Mouse (Mus musculus) forebrain, embryonic 12.5 days (tissue): ENCODE measurements around the gene Mthfd2l. TPM values are rescaled to one million over a fixed set of nuclear protein-coding genes. Genes with fewer than 3 reads are reported as not detected.
A peak's percentile ranks its signal among the peaks of the same experiment; 100 is the strongest.

Experiments
- ATAC-seq: fragments of 200-750 bp; cut with Nextera tagmentation; 2 replicates; pipeline ENCODE4 v1.8.0; 2017; ENCODE audit warnings: moderate TSS enrichment; ENCODE audit not compliant: low FRiP score
- H3K27ac ChIP-seq: fragments of 300-500 bp; sonication (generic); 2 replicates; pipeline ENCODE4 v1.5.1; 2016; ENCODE audit warnings: mild to moderate bottlenecking
- H3K27me3 ChIP-seq: fragments of 300-500 bp; sonication (generic); 2 replicates; pipeline ENCODE4 v1.6.1; 2016; ENCODE audit warnings: mild to moderate bottlenecking
- H3K36me3 ChIP-seq: fragments of 300-500 bp; sonication (generic); replicated peaks from 2 replicates; pipeline ENCODE4 v1.6.1; 2016; ENCODE audit warnings: mild to moderate bottlenecking
- H3K4me1 ChIP-seq: fragments of 300-500 bp; sonication (generic); 2 replicates; pipeline ENCODE4 v1.6.1; 2016
- H3K4me2 ChIP-seq: fragments of 300-500 bp; sonication (generic); 2 replicates; pipeline ENCODE4 v1.6.1; 2016; ENCODE audit warnings: mild to moderate bottlenecking, moderate library complexity
- H3K4me3 ChIP-seq: fragments of 300-500 bp; sonication (generic); replicated peaks from 2 replicates; pipeline ENCODE4 v1.5.1; 2016; ENCODE audit warnings: mild to moderate bottlenecking
- H3K9ac ChIP-seq: fragments of 300-500 bp; sonication (generic); 2 replicates; pipeline ENCODE4 v1.6.1; 2016; ENCODE audit warnings: mild to moderate bottlenecking
- H3K9me3 ChIP-seq: fragments of 300-500 bp; sonication (generic); 2 replicates; pipeline ENCODE4 v1.6.1; 2016
- WGBS: fragments of 180-500 bp; shearing (Covaris S2); methylation state at CpG from one replicate; pipeline ENCODE4 v1.1.7; 2016; 5-methylcytosine and 5-hydroxymethylcytosine counted together
- polyA plus RNA-seq: library from polyadenylated mRNA; unstranded; fragments of >200 nt; fragmentation: Nextera tagmentation; extraction: Ambion mirVana; gene quantifications from 2 replicates; pipeline ENCODE4 v1.2.1, GENCODE M21; 2016

Gene Mthfd2l
- polyA plus RNA-seq, 1 experiment from 2014 or later, result 96.0 TPM

GRCm38 (mm10) chr5:90902380-90903260 is 28.3 kb upstream of the Mthfd2l start:
- H3K27ac ChIP-seq, result no peak overlapping the region
- no peak overlapping the region for H3K9ac ChIP-seq
- no peaks in the 10 kb centered on the region for H3K9me3 ChIP-seq
- peak overlapping the region; percentile 38 for H3K4me3 ChIP-seq
- WGBS, result 15% methylated on average over 10 of the region's 10 CpGs
- peak overlapping the region; percentile 69 for H3K4me2 ChIP-seq
- H3K27me3 ChIP-seq, result peaks cover 19% of the 10 kb centered on the region
- 0 out of 2 replicates have a peak, but pooled peaks have one; percentile 32 for ATAC-seq
- no peaks in the 10 kb centered on the region for H3K36me3 ChIP-seq
- H3K4me1 ChIP-seq, result peaks cover 15% of the 10 kb centered on the region

DNA sequence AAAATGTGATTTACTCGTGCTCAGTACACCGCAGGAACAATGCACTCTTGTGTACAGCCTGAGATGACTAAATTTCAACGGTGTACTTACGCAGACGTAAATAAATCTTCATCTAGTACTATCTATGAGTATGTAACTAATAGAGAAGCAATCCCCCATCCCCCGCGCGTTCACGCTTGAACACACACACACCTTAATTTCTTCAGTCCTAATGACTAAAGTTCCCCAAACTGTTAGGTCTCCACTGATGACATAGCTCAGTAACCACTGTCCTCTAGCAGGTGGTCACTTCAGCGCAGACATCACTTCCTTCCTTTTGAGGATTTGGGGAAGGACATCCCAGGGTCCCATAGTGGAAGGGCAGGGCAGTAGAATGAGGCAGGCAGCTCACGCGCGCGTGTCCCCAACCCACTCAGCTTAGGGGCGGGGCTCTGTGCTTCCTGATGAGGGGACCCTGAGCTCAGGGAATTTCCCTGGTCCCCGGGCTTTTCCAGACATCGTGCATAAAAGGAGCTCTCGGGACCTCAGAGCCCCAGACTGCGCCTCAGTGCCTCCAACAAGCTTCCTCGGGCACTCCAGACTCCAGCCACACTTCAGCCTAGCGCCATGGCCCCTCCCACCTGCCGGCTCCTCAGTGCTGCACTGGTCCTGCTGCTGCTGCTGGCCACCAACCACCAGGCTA is 27.4 kb upstream of the Mthfd2l start, which contains the start of gene Cxcl2:
Cxcl2 (plus strand) TSS at position 533 of the 682 bp plus-strand sequence.
- H3K4me3 ChIP-seq, result peak within 1 kb of the TSS; percentile 38
- no peak within 1 kb of the TSS for H3K9ac ChIP-seq
- no peaks in the 10 kb centered on the region for H3K36me3 ChIP-seq
- 12% methylated on average over 22 of the region's 22 CpGs for WGBS
- peaks cover 15% of the 10 kb centered on the region for H3K4me1 ChIP-seq
- H3K9me3 ChIP-seq, result no peaks in the 10 kb centered on the region
- peak; percentile 63; the same call in 1 of the 2 replicates for ATAC-seq
- peak within 1 kb of the TSS; percentile 69 for H3K4me2 ChIP-seq
- H3K27ac ChIP-seq, result no peak within 1 kb of the TSS
- peaks cover 19% of the 10 kb centered on the region for H3K27me3 ChIP-seq

- WGBS, result 1% methylated on average over 2 of the region's 2 CpGs
- Histone ChIP-seq H3K9ac (no peak overlapping the region), H3K27me3 (peaks cover 11% of the 10 kb centered on the region), H3K27ac (no peak overlapping the region), H3K9me3 (no peaks in the 10 kb centered on the region), H3K4me1 (no peaks in the 10 kb centered on the region), H3K36me3 (no peaks in the 10 kb centered on the region), H3K4me3 (no peak overlapping the region), H3K4me2 (no peak overlapping the region)
- peak; percentile 60; the same call in 1 of the 2 replicates for ATAC-seq
Observed at GRCm38 (mm10) chr5:90908983-90909382, 21.9 kb upstream of the Mthfd2l start.

- Histone ChIP-seq H3K27ac (no peak overlapping the region), H3K36me3 (no peaks in the 10 kb centered on the region), H3K9me3 (no peaks in the 10 kb centered on the region), H3K4me3 (no peak overlapping the region), H3K4me2 (no peak overlapping the region), H3K4me1 (no peaks in the 10 kb centered on the region), H3K27me3 (no peaks in the 10 kb centered on the region), H3K9ac (no peak overlapping the region)
- no peak for ATAC-seq
- 75% methylated on average over 2 of the region's 2 CpGs for WGBS
Observed at GRCm38 (mm10) chr5:90919495-90919894, 11.4 kb upstream of the Mthfd2l start.

DNA sequence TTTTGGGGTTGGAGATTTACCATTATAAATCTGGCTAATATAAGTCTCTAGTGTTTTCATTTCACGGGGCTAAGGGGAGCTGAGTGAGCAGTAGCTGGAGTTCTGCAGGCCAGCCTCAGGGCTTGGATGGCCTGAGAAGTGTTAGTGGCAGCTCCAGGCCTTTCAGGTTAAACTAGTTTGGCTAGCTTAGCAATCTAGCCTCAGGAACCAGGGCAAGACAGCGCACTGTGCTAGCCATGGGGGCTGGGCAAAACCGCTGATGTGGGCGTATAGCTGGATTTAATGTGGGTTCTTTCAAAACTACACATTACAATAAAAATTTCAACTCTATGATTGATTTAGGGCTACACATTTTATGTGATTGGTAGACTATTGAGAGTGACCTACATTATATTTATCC is 8.0 kb upstream of the Mthfd2l start:
- no peaks in the 10 kb centered on the region for H3K36me3 ChIP-seq
- H3K27ac ChIP-seq, result no peak overlapping the region
- no peaks in the 10 kb centered on the region for H3K27me3 ChIP-seq
- no peaks in the 10 kb centered on the region for H3K9me3 ChIP-seq
- WGBS, result 94% methylated on average over 4 of the region's 4 CpGs
- no peak overlapping the region for H3K4me2 ChIP-seq
- no peak overlapping the region for H3K9ac ChIP-seq
- H3K4me1 ChIP-seq, result no peaks in the 10 kb centered on the region
- H3K4me3 ChIP-seq, result no peak overlapping the region
- ATAC-seq, result no peak

- peak; percentile 1; the same call in 1 of the 2 replicates for ATAC-seq
- Histone ChIP-seq H3K27ac (peak overlapping the region; percentile 99), H3K27me3 (no peaks in the 10 kb centered on the region), H3K4me1 (peaks cover 11% of the 10 kb centered on the region), H3K9ac (peak overlapping the region; percentile 96; the same call in 1 of the 2 replicates), H3K36me3 (peaks cover 14% of the 10 kb centered on the region), H3K4me3 (peak overlapping the region; percentile 82), H3K9me3 (no peaks in the 10 kb centered on the region), H3K4me2 (peak overlapping the region; percentile 56)
- WGBS, result 56% methylated on average over 2 of the region's 2 CpGs
Observed at GRCm38 (mm10) chr5:90930546-90930945, 371 bp upstream of the Mthfd2l start.

- H3K9ac ChIP-seq, result peak overlapping the region; percentile 96
- H3K27me3 ChIP-seq, result no peaks in the 10 kb centered on the region
- peak overlapping the region; percentile 82 for H3K4me3 ChIP-seq
- peaks cover 11% of the 10 kb centered on the region for H3K4me1 ChIP-seq
- H3K9me3 ChIP-seq, result no peaks in the 10 kb centered on the region
- H3K36me3 ChIP-seq, result peaks cover 14% of the 10 kb centered on the region
- H3K4me2 ChIP-seq, result peak overlapping the region; percentile 56
- H3K27ac ChIP-seq, result peak overlapping the region; percentile 99
- WGBS, result 4% methylated on average over 6 of the region's 6 CpGs
- ATAC-seq, result peak; percentile 44
Observed at GRCm38 (mm10) chr5:90931911-90932310, 994 bp downstream of the Mthfd2l start.

- H3K36me3 ChIP-seq, result peaks cover 14% of the 10 kb centered on the region
- no peak overlapping the region for H3K27ac ChIP-seq
- 86% methylated on average over 2 of the region's 2 CpGs for WGBS
- no peaks in the 10 kb centered on the region for H3K9me3 ChIP-seq
- H3K9ac ChIP-seq, result no peak overlapping the region
- H3K27me3 ChIP-seq, result no peaks in the 10 kb centered on the region
- H3K4me3 ChIP-seq, result no peak overlapping the region
- H3K4me1 ChIP-seq, result peaks cover 11% of the 10 kb centered on the region
- H3K4me2 ChIP-seq, result no peak overlapping the region
- no peak for ATAC-seq
Observed at GRCm38 (mm10) chr5:90936706-90937105, 5.8 kb downstream of the Mthfd2l start.

GRCm38 (mm10) chr5:90945453-90945852 is 14.5 kb downstream of the Mthfd2l start:
- Histone ChIP-seq H3K27me3 (no peaks in the 10 kb centered on the region), H3K36me3 (no peaks in the 10 kb centered on the region), H3K4me2 (no peak overlapping the region), H3K27ac (no peak overlapping the region), H3K4me3 (no peak overlapping the region), H3K9ac (no peak overlapping the region), H3K4me1 (no peaks in the 10 kb centered on the region), H3K9me3 (no peaks in the 10 kb centered on the region)
- WGBS, result 91% methylated on average over 2 of the region's 2 CpGs
- ATAC-seq, result no peak

DNA sequence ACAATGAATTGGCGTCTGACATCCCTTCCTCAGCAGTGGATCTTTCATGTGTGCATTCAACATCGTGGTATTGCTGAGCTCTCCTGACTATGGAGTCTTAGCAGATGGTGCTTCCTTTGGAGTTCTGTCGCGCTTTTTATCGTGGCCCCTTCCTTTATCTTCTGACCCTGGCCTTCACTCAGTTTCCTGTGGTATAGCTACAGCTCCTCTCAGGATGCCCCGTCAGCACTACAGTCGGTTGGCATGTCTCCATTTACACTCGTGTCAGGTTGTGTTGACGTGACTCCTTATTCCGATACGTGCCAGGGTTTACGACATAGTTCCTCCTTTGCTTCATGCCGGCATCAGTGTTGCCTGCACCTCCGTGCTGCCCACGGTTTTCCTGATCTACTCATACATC is 18.6 kb downstream of the Mthfd2l start:
- no peak for ATAC-seq
- no peaks in the 10 kb centered on the region for H3K9me3 ChIP-seq
- H3K4me1 ChIP-seq, result no peaks in the 10 kb centered on the region
- H3K27me3 ChIP-seq, result no peaks in the 10 kb centered on the region
- H3K9ac ChIP-seq, result no peak overlapping the region
- no peak overlapping the region for H3K4me2 ChIP-seq
- no peaks in the 10 kb centered on the region for H3K36me3 ChIP-seq
- no peak overlapping the region for H3K27ac ChIP-seq
- H3K4me3 ChIP-seq, result no peak overlapping the region
- 93% methylated on average over 15 of the region's 15 CpGs for WGBS

DNA sequence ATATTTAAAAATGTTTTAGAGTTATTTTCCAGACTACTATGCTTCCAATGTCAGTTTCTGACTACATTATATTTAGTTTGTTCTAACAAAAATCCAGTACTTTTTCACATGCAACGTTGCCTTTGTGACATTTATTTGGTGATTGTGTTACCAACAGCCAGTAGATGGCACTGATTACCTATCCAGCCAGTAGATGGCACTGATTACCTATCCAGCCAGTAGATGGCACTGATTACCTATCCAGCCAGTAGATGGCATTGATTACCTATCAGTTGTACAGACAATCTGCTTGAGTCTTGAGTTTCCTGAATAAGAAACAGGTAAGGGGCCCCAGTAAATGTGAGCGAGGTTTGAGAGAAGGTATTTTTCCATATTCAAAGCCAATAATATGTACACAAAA is 20.6 kb downstream of the Mthfd2l start:
- H3K27ac ChIP-seq, result no peak overlapping the region
- H3K9ac ChIP-seq, result no peak overlapping the region
- H3K4me3 ChIP-seq, result no peak overlapping the region
- H3K9me3 ChIP-seq, result no peaks in the 10 kb centered on the region
- no peaks in the 10 kb centered on the region for H3K27me3 ChIP-seq
- no peak overlapping the region for H3K4me2 ChIP-seq
- H3K36me3 ChIP-seq, result no peaks in the 10 kb centered on the region
- ATAC-seq, result peak; percentile 75; the same call in 1 of the 2 replicates
- 41% methylated on average over 2 of the region's 2 CpGs for WGBS
- no peaks in the 10 kb centered on the region for H3K4me1 ChIP-seq

GRCm38 (mm10) chr5:90952731-90953481 is 22.0 kb downstream of the Mthfd2l start:
- 87% methylated on average over 8 of the region's 8 CpGs for WGBS
- no peak overlapping the region for H3K27ac ChIP-seq
- H3K4me1 ChIP-seq, result no peaks in the 10 kb centered on the region
- H3K9me3 ChIP-seq, result no peaks in the 10 kb centered on the region
- no peak overlapping the region for H3K4me2 ChIP-seq
- no peak overlapping the region for H3K9ac ChIP-seq
- no peaks in the 10 kb centered on the region for H3K36me3 ChIP-seq
- H3K27me3 ChIP-seq, result no peaks in the 10 kb centered on the region
- no peak for ATAC-seq
- no peak overlapping the region for H3K4me3 ChIP-seq
